Mouse (Mus musculus): Measurements from ENCODE around the gene Acoxl. TPM values are rescaled to one million over a fixed set of nuclear protein-coding genes. Genes with fewer than 3 reads are reported as not detected.

The Acoxl gene
- polyA plus RNA-seq, 1 experiment from 2014 or later: 0.06 TPM

DNA sequence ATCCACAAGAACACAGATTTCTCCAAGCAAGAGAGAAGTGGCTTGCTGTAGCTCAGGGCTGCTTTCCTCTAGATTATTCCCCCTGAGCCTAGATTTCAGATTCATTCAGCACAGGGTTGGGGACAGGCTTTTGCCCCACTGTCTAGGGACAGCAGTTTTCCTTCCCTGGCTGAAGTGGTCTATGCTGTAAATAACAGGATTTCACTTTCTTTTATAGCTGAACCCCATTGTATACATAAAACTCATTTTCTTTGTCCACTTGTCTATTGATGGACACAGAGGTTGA is 182.2 kb downstream of the Acoxl start:
- Histone ChIP-seq H3K27me3 (no peaks in the 10 kb centered on the region), H3K9ac (no peak overlapping the region), H3K4me3 (no peak overlapping the region), H3K9me3 (no peaks in the 10 kb centered on the region), H3K4me1 (no peaks in the 10 kb centered on the region), H3K36me3 (no peaks in the 10 kb centered on the region), H3K27ac (no peak overlapping the region), H3K4me2 (replicated peaks) (no peak overlapping the region)
- no peak for ATAC-seq (ENCODE audit: low FRiP score, low read depth)

- no peak overlapping the region for H3K4me3 ChIP-seq
- no peaks in the 10 kb centered on the region for H3K9me3 ChIP-seq
- no peaks in the 10 kb centered on the region for H3K36me3 ChIP-seq
- no peak overlapping the region for H3K27ac ChIP-seq
- no peak overlapping the region for H3K9ac ChIP-seq
- no peaks in the 10 kb centered on the region for H3K4me1 ChIP-seq
- WGBS: 79% methylated on average over 2 of the region's 2 CpGs
- no peak overlapping the region for H3K4me2 ChIP-seq (replicated peaks)
- ATAC-seq (ENCODE audit: low FRiP score, low read depth): no peak
- no peaks in the 10 kb centered on the region for H3K27me3 ChIP-seq
Observed at GRCm38 (mm10) chr2:128023855-128024254, 185.2 kb downstream of the Acoxl start.

GRCm38 (mm10) chr2:128027696-128028095 is 189.0 kb downstream of the Acoxl start:
- H3K27me3 ChIP-seq: no peaks in the 10 kb centered on the region
- 0 out of 2 replicates have a peak, but pooled peaks cover 4% of the 10 kb centered on the region for H3K4me1 ChIP-seq
- H3K9ac ChIP-seq: no peak overlapping the region
- H3K9me3 ChIP-seq: no peaks in the 10 kb centered on the region
- WGBS: 78% methylated on average over 12 of the region's 12 CpGs
- no peak overlapping the region for H3K27ac ChIP-seq
- H3K36me3 ChIP-seq: no peaks in the 10 kb centered on the region
- H3K4me3 ChIP-seq: no peak overlapping the region
- ATAC-seq (ENCODE audit: low FRiP score, low read depth): no peak
- H3K4me2 ChIP-seq (replicated peaks): no peak overlapping the region

- no peak for ATAC-seq (ENCODE audit: low FRiP score, low read depth)
- H3K27me3 ChIP-seq: no peaks in the 10 kb centered on the region
- no peaks in the 10 kb centered on the region for H3K36me3 ChIP-seq
- no peak overlapping the region for H3K9ac ChIP-seq
- no peak overlapping the region for H3K4me3 ChIP-seq
- H3K27ac ChIP-seq: no peak overlapping the region
- 68% methylated on average over 2 of the region's 2 CpGs for WGBS
- no peak overlapping the region for H3K4me2 ChIP-seq (replicated peaks)
- H3K4me1 ChIP-seq: 0 out of 2 replicates have a peak, but pooled peaks cover 4% of the 10 kb centered on the region
- H3K9me3 ChIP-seq: no peaks in the 10 kb centered on the region
Observed at GRCm38 (mm10) chr2:128029968-128030367, 191.3 kb downstream of the Acoxl start.

GRCm38 (mm10) chr2:128032111-128032510 is 193.4 kb downstream of the Acoxl start:
- WGBS: 11% methylated on average over 4 of the region's 4 CpGs
- ATAC-seq (ENCODE audit: low FRiP score, low read depth): no peak

DNA sequence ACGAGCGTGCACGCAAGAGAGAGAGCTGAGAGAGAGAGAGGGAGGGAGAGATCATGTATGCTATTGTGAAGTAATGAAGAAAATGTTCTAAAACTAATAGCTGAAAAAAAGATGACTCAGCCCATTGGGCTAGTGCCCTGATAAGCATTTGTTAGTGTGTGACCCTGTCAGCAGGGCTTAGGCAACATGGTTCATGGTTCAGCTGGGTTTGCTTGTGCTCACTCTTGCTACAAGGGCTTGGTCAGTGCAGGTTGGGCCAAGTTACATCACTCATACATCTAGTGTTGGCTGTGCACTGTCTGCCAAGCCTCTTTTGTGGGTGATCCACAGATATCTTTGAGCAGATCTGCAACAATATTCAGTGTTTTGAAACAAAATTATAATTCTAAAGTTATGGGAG is 194.8 kb downstream of the Acoxl start:
- Histone ChIP-seq H3K4me1 (0 out of 2 replicates have a peak, but pooled peaks cover 4% of the 10 kb centered on the region), H3K4me2 (replicated peaks) (no peak overlapping the region), H3K27ac (no peak overlapping the region), H3K27me3 (no peaks in the 10 kb centered on the region), H3K4me3 (no peak overlapping the region), H3K36me3 (no peaks in the 10 kb centered on the region), H3K9ac (no peak overlapping the region), H3K9me3 (peaks cover 4% of the 10 kb centered on the region; the same call in 1 of the 2 replicates)
- WGBS: 85% methylated on average over 3 of the region's 3 CpGs
- ATAC-seq (ENCODE audit: low FRiP score, low read depth): no peak

More at GRCm38 (mm10) chr2:128032111-128032510, 193.4 kb downstream of the Acoxl start:
- H3K4me1 ChIP-seq: 0 out of 2 replicates have a peak, but pooled peaks cover 4% of the 10 kb centered on the region
- H3K9ac ChIP-seq: no peak overlapping the region
- H3K4me3 ChIP-seq: no peak overlapping the region
- H3K27me3 ChIP-seq: no peaks in the 10 kb centered on the region
- no peak overlapping the region for H3K27ac ChIP-seq
- H3K36me3 ChIP-seq: no peaks in the 10 kb centered on the region
- no peak overlapping the region for H3K4me2 ChIP-seq (replicated peaks)
- H3K9me3 ChIP-seq: no peaks in the 10 kb centered on the region

- ATAC-seq (ENCODE audit: low FRiP score, low read depth): no peak
- H3K27me3 ChIP-seq: no peaks in the 10 kb centered on the region
- 89% methylated on average over 9 of the region's 9 CpGs for WGBS
- no peak overlapping the region for H3K27ac ChIP-seq
- no peak overlapping the region for H3K9ac ChIP-seq
- no peak overlapping the region for H3K4me2 ChIP-seq (replicated peaks)
- peaks cover 8% of the 10 kb centered on the region for H3K9me3 ChIP-seq
- H3K4me1 ChIP-seq: 0 out of 2 replicates have a peak, but pooled peaks cover 4% of the 10 kb centered on the region
- no peaks in the 10 kb centered on the region for H3K36me3 ChIP-seq
- H3K4me3 ChIP-seq: no peak overlapping the region
Observed at GRCm38 (mm10) chr2:128034066-128034665, 195.5 kb downstream of the Acoxl start.

DNA sequence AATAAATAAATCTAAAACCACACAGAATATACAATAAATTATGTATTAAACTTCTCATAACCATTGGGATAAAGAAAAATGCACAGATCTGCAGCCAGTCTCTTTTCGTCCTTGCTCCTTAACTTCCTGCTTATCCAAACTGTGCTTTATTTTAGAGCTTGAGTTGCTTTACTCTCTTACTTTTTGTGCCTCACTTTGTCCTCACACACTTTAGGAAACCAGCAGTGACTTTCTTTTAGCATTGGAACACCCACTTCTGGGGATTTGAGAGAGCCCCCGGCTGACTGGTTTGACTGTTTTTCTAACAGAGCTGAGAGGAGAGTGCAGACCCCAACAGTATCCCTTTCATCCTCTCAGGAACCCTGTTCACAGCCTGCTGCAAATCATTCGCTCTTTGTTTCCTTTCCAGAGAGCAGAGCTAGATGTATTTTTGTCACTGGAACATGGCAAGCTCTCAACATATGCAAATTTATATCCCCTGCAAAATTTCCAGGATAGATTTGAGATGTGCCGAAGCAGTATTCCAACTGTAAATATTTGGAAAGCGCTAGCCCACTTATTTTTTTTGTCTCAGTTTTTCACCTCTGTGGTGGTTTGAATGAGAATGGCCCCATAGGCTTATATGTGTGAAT is 199.7 kb downstream of the Acoxl start:
- no peak overlapping the region for H3K9ac ChIP-seq
- H3K4me1 ChIP-seq: 0 out of 2 replicates have a peak, but pooled peaks cover 5% of the 10 kb centered on the region
- no peaks in the 10 kb centered on the region for H3K36me3 ChIP-seq
- no peaks in the 10 kb centered on the region for H3K27me3 ChIP-seq
- H3K4me2 ChIP-seq (replicated peaks): no peak overlapping the region
- no peak overlapping the region for H3K4me3 ChIP-seq
- 77% methylated on average over 5 of the region's 5 CpGs for whole genome bisulfite sequencing
- no peak for ATAC-seq (ENCODE audit: low FRiP score, low read depth)
- H3K27ac ChIP-seq: no peak overlapping the region
- peaks cover 8% of the 10 kb centered on the region for H3K9me3 ChIP-seq

DNA sequence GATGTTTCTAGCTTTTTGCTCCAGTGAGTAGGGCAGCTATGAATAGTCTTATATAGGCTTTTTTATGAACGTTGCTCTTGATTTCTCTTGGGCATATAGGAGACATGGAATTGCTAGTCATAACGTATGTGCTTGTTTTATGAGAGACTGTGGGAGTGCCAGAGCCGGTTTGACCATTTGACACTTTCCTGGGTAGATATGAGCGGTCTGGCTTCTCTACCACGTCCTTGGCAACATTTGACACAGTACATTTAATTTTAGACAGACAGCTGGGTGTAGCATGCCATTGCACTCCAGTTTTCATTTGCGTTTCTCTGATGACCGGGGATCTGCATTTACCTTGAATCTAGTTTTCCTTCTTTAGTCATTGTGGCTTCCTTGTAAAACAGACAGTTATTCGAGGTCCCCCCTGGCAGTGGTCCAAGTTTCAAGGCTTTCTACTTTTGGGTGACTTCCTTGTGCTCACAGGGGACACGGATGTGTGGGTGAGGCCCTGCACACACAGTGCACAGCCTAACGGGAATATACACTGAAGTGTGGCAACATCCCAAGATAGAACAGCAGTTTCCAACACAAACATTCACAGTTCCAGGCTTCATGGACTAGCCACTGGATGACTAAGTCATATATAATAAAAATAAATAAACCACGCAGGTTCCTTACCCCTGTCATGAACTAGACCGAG is 202.5 kb downstream of the Acoxl start:
- WGBS: 56% methylated on average over 12 of the region's 12 CpGs
- Histone ChIP-seq H3K4me2 (replicated peaks) (no peak overlapping the region), H3K27ac (no peak overlapping the region), H3K9me3 (peaks cover 8% of the 10 kb centered on the region), H3K9ac (no peak overlapping the region), H3K4me1 (0 out of 2 replicates have a peak, but pooled peaks cover 5% of the 10 kb centered on the region), H3K36me3 (no peaks in the 10 kb centered on the region), H3K27me3 (no peaks in the 10 kb centered on the region), H3K4me3 (no peak overlapping the region)
- ATAC-seq (ENCODE audit: low FRiP score, low read depth): peak; percentile 40; the same call in 1 of the 2 replicates

GRCm38 (mm10) chr2:128046454-128046853 is 207.8 kb downstream of the Acoxl start:
- no peaks in the 10 kb centered on the region for H3K36me3 ChIP-seq
- H3K4me3 ChIP-seq: no peak overlapping the region
- H3K27me3 ChIP-seq: no peaks in the 10 kb centered on the region
- H3K27ac ChIP-seq: no peak overlapping the region
- ATAC-seq (ENCODE audit: low FRiP score, low read depth): no peak
- no peak overlapping the region for H3K4me2 ChIP-seq (replicated peaks)
- no peak overlapping the region for H3K9ac ChIP-seq
- WGBS: 57% methylated on average over 4 of the region's 4 CpGs
- no peaks in the 10 kb centered on the region for H3K9me3 ChIP-seq
- H3K4me1 ChIP-seq: no peaks in the 10 kb centered on the region

DNA sequence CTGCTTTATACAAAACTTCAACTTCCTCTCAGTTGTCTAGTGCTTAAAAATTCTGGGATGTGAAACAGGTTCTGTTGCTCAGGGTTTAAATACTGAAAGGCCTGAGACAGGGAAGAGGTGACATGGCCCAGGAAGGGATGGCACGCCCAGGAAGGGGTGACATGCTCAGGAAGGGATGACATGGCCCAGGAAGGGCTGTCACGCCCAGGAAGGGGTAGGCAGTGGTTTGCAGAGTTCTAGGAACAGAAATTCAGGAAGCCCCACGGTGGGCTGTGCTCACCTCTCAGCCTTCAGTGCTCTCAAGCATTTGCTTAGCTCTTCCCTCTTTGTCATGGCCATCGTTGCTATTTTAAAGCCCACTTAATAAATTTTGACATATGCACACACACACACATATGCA is 216.2 kb downstream of the Acoxl start:
- Histone ChIP-seq H3K36me3 (no peaks in the 10 kb centered on the region), H3K27ac (no peak overlapping the region), H3K9me3 (no peaks in the 10 kb centered on the region; the same call in 1 of the 2 replicates), H3K27me3 (no peaks in the 10 kb centered on the region), H3K4me1 (no peaks in the 10 kb centered on the region), H3K4me3 (no peak overlapping the region), H3K9ac (no peak overlapping the region), H3K4me2 (replicated peaks) (no peak overlapping the region)
- no peak for ATAC-seq (ENCODE audit: low FRiP score, low read depth)
- 66% methylated on average over 4 of the region's 4 CpGs for WGBS

DNA sequence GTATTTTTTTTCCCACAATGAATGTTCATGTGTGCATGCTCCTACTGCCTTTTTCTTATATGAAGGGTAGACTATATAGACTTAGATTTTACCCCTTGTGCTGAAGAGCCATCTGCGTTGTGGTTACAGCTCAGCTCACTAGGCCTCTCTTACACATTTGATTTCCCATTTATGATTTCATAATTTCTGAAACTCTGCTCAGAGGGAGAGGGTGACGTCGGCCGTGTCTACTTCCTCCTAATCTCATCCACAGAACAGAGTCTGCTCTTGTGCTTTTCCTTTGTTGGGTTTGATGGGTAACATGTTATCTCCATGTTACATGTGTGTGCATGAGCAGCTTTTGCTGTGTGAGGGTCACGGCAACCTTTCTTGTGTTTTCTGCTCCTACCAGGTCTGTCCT is 219.2 kb downstream of the Acoxl start:
- WGBS: 94% methylated on average over 5 of the region's 5 CpGs
- H3K36me3 ChIP-seq: no peaks in the 10 kb centered on the region
- no peak overlapping the region for H3K9ac ChIP-seq
- H3K27me3 ChIP-seq: no peaks in the 10 kb centered on the region
- no peak overlapping the region for H3K27ac ChIP-seq
- no peaks in the 10 kb centered on the region; the same call in 1 of the 2 replicates for H3K9me3 ChIP-seq
- no peak for ATAC-seq (ENCODE audit: low FRiP score, low read depth)
- H3K4me1 ChIP-seq: no peaks in the 10 kb centered on the region
- H3K4me2 ChIP-seq (replicated peaks): no peak overlapping the region
- H3K4me3 ChIP-seq: no peak overlapping the region

Data from limb, embryonic 13.5 days (tissue).